Mouse (Mus musculus): ENCODE measurements around the gene Grik4. TPM values are rescaled to one million over a fixed set of nuclear protein-coding genes. Genes with fewer than 3 reads are reported as not detected.

The Grik4 gene
- polyA plus RNA-seq, 2 experiments = 0.19 to 0.38 TPM

DNA sequence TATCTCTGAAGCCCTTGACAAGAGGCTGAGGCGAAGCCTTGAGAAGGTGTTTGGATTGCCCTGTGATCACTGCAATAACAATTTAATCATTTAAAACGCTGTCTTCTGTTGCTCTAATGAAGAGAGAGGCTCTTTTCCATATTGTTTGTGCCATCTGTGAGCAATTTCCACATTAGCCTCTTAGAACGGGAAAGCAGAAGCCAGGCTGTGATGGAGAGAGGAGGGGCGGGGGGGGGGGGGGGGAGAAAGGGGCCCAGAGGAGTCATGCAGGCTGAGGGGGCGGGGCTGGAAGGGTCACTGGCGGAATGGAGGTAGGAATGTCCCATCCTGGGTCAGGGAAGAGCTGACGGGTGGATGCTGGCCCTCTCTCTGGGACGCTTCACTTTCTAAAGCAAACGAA is 96.2 kb downstream of the Grik4 start:
- no peak for TF ChIP-seq EP300 (IDR thresholded peaks at IDR 0.05; ENCODE audit: low read depth)
- no peak for TF ChIP-seq CTCF (IDR thresholded peaks at IDR 0.05; ENCODE audit: low read depth)
- ATAC-seq (ENCODE audit: insufficient read depth) (no peak), DNase-seq (ENCODE audit: low read depth in 3 of 3, low spot score in 3 of 3) (no peak)
- H3K36me3 ChIP-seq (replicated peaks; ENCODE audit: control insufficient read depth, insufficient read depth, low read depth) = no peaks in the 10 kb centered on the region
- H3K4me3 ChIP-seq (ENCODE audit: insufficient read depth in 1 of 2, low read depth in 2 of 2, low read length in 2 of 2) = no peak overlapping the region
- no peaks in the 10 kb centered on the region for H3K9me3 ChIP-seq (ENCODE audit: control insufficient read depth, low read length)
- 34% methylated on average over 8 of the region's 9 CpGs for WGBS (ENCODE audit: insufficient replicate concordance)
- no peak overlapping the region for H3K27ac ChIP-seq
- H3K27me3 ChIP-seq (ENCODE audit: control insufficient read depth, insufficient read depth, low read length) = no peaks in the 10 kb centered on the region
- H3K4me1 ChIP-seq (replicated peaks; ENCODE audit: control insufficient read depth in 2 of 2, insufficient read depth in 2 of 2, low read length in 1 of 2) = 0 out of 4 replicates have a peak, but pooled peaks cover 0 to 2% of the 10 kb centered on the region in 2 experiments
- no peak overlapping the region for H3K4me2 ChIP-seq (ENCODE audit: low read depth)
- no peak overlapping the region for H3K9ac ChIP-seq (replicated peaks)

DNA sequence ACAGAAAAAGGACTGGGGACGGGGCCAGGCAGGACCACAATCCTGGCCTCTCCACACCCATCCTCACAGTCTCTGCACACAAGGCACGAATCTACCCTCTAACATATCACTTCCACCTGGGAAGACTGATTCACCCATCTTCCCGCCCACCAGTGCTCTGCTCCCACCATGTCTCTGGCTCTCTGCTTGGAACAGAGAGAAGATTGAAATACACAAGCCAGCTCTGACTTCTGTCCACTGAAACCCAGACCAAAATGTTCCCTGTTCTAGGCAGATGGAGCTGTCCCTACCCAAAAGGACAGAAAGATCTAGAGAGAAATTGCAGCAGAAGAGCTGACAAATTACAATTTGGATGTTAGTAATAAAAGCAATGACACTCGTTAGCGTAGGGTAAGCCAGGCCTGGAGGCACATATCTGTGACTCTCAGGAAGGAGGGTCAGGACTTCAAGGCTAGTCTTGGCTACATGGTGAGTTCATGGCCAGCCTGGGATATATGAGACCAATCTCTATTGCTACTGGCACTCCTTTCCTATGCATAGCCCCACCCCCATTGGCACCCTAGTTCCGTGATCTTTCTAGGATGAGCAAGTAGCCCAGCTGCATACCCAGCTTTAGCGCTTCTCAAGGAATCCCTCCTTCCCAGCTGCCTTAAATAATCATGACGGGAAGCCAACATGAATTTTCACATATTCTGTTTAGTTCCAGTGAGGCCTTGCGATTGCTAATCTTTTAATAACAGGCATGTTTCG is 97.4 kb downstream of the Grik4 start:
- no peak for TF ChIP-seq EP300 (IDR thresholded peaks at IDR 0.05; ENCODE audit: low read depth)
- no peak for TF ChIP-seq CTCF (IDR thresholded peaks at IDR 0.05; ENCODE audit: low read depth)
- H3K27ac ChIP-seq = no peak overlapping the region
- H3K4me3 ChIP-seq (ENCODE audit: insufficient read depth in 1 of 2, low read depth in 2 of 2, low read length in 2 of 2) = no peak overlapping the region
- H3K27me3 ChIP-seq (ENCODE audit: control insufficient read depth, insufficient read depth, low read length) = no peaks in the 10 kb centered on the region
- DNase-seq (ENCODE audit: low read depth in 3 of 3, low spot score in 3 of 3) (no peak), ATAC-seq (ENCODE audit: insufficient read depth) (no peak)
- WGBS (ENCODE audit: insufficient replicate concordance) = 60% methylated on average over 10 of the region's 10 CpGs
- no peaks in the 10 kb centered on the region for H3K36me3 ChIP-seq (replicated peaks; ENCODE audit: control insufficient read depth, insufficient read depth, low read depth)
- H3K9me3 ChIP-seq (ENCODE audit: control insufficient read depth, low read length) = no peaks in the 10 kb centered on the region
- no peak overlapping the region for H3K4me2 ChIP-seq (ENCODE audit: low read depth)
- H3K9ac ChIP-seq (replicated peaks) = no peak overlapping the region
- 0 out of 4 replicates have a peak, but pooled peaks cover 0 to 2% of the 10 kb centered on the region in 2 experiments for H3K4me1 ChIP-seq (replicated peaks; ENCODE audit: control insufficient read depth in 2 of 2, insufficient read depth in 2 of 2, low read length in 1 of 2)

GRCm38 (mm10) chr9:42846139-42846538 is 98.2 kb downstream of the Grik4 start:
- Histone ChIP-seq H3K4me2 (ENCODE audit: low read depth) (no peak overlapping the region), H3K4me3 (ENCODE audit: insufficient read depth in 1 of 2, low read depth in 2 of 2, low read length in 2 of 2) (no peak overlapping the region), H3K27me3 (ENCODE audit: control insufficient read depth, insufficient read depth, low read length) (no peaks in the 10 kb centered on the region), H3K36me3 (replicated peaks; ENCODE audit: control insufficient read depth, insufficient read depth, low read depth) (no peaks in the 10 kb centered on the region), H3K27ac (no peak overlapping the region), H3K4me1 (replicated peaks; ENCODE audit: control insufficient read depth in 2 of 2, insufficient read depth in 2 of 2, low read length in 1 of 2) (0 out of 4 replicates have a peak, but pooled peaks cover 0 to 2% of the 10 kb centered on the region in 2 experiments), H3K9ac (replicated peaks) (no peak overlapping the region), H3K9me3 (ENCODE audit: control insufficient read depth, low read length) (no peaks in the 10 kb centered on the region)
- no peak for DNase-seq (ENCODE audit: low read depth in 3 of 3, low spot score in 3 of 3)
- TF ChIP-seq EP300 (IDR thresholded peaks at IDR 0.05; ENCODE audit: low read depth) (no peak), CTCF (IDR thresholded peaks at IDR 0.05; ENCODE audit: low read depth) (no peak)
- 17% methylated on average over 4 of the region's 4 CpGs for WGBS (ENCODE audit: insufficient replicate concordance)
- no peak for ATAC-seq (ENCODE audit: insufficient read depth)

- no peak overlapping the region for H3K9ac ChIP-seq (replicated peaks)
- H3K27me3 ChIP-seq (ENCODE audit: control insufficient read depth, insufficient read depth, low read length) = no peaks in the 10 kb centered on the region
- WGBS (ENCODE audit: insufficient replicate concordance) = 66% methylated on average over 5 of the region's 5 CpGs
- H3K36me3 ChIP-seq (replicated peaks; ENCODE audit: control insufficient read depth, insufficient read depth, low read depth) = no peaks in the 10 kb centered on the region
- no peak overlapping the region for H3K4me2 ChIP-seq (ENCODE audit: low read depth)
- no peak overlapping the region for H3K27ac ChIP-seq
- no peak for TF ChIP-seq CTCF (IDR thresholded peaks at IDR 0.05; ENCODE audit: low read depth)
- no peak for TF ChIP-seq EP300 (IDR thresholded peaks at IDR 0.05; ENCODE audit: low read depth)
- no peak for ATAC-seq (ENCODE audit: insufficient read depth)
- no peaks in the 10 kb centered on the region for H3K9me3 ChIP-seq (ENCODE audit: control insufficient read depth, low read length)
- no peaks in the 10 kb centered on the region for H3K4me1 ChIP-seq (replicated peaks; ENCODE audit: control insufficient read depth in 2 of 2, insufficient read depth in 2 of 2, low read length in 1 of 2)
- H3K4me3 ChIP-seq (ENCODE audit: insufficient read depth in 1 of 2, low read depth in 2 of 2, low read length in 2 of 2) = no peak overlapping the region
- DNase-seq (ENCODE audit: low read depth in 3 of 3, low spot score in 3 of 3) = no peak
Measured at GRCm38 (mm10) chr9:42844301-42844700, 100.0 kb downstream of the Grik4 start.

DNA sequence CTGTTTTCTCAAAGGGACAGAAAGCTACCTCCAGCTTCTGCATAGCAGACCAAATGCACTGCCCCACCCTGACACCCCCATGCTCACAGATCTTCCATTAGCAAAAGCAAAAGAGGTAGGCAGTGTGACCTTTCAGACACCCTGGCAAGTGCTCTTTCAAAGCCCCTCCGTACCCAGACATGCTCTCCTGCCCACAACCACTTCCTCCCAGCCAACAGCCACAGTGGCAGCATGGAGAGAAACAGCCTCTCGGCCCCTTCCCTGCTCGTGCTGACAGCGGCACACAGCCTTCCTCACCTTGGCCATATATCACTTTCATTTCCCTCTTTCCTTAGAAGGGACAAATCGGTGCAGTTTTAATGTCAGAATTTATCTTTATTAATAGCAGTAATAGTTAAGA is 106.0 kb downstream of the Grik4 start:
- ATAC-seq (ENCODE audit: insufficient read depth) = no peak
- DNase-seq (ENCODE audit: low read depth in 3 of 3, low spot score in 3 of 3) = no peak
- no peak overlapping the region for H3K4me3 ChIP-seq (ENCODE audit: insufficient read depth in 1 of 2, low read depth in 2 of 2, low read length in 2 of 2)
- no peaks in the 10 kb centered on the region for H3K27me3 ChIP-seq (ENCODE audit: control insufficient read depth, insufficient read depth, low read length)
- TF ChIP-seq CTCF (IDR thresholded peaks at IDR 0.05; ENCODE audit: low read depth) (no peak), EP300 (IDR thresholded peaks at IDR 0.05; ENCODE audit: low read depth) (no peak)
- H3K4me2 ChIP-seq (ENCODE audit: low read depth) = no peak overlapping the region
- H3K4me1 ChIP-seq (replicated peaks; ENCODE audit: control insufficient read depth in 2 of 2, insufficient read depth in 2 of 2, low read length in 1 of 2) = peaks cover 0 to 3% of the 10 kb centered on the region in 2 experiments; a peak in 1 of 4 replicates
- H3K9me3 ChIP-seq (ENCODE audit: control insufficient read depth, low read length) = no peaks in the 10 kb centered on the region
- H3K9ac ChIP-seq (replicated peaks) = no peak overlapping the region
- H3K27ac ChIP-seq = no peak overlapping the region
- 16% methylated on average over 5 of the region's 5 CpGs for WGBS (ENCODE audit: insufficient replicate concordance)
- no peaks in the 10 kb centered on the region for H3K36me3 ChIP-seq (replicated peaks; ENCODE audit: control insufficient read depth, insufficient read depth, low read depth)

Data from liver, embryonic 14.5 days (tissue).